Mouse (Mus musculus): ENCODE results near the gene Tmem86b.
"Not testable (repeated sequence)": the region's sequence is repeated elsewhere in the genome, so short reads cannot be mapped to it uniquely, and the experiment has no call there.

- not testable (repeated sequence) for TF ChIP-seq TAL1 (conservative IDR thresholded peaks at IDR 0.05; ENCODE audit: low read depth, low read length); CTCF (IDR thresholded peaks at IDR 0.05; ENCODE audit: low read depth, low read length)
These were observed 34.2 kb downstream of the Tmem86b start for GRCm38 (mm10) chr7:4597046-4597445.
